Mouse (Mus musculus): Measurements from ENCODE around the gene Atp5h.

DNA sequence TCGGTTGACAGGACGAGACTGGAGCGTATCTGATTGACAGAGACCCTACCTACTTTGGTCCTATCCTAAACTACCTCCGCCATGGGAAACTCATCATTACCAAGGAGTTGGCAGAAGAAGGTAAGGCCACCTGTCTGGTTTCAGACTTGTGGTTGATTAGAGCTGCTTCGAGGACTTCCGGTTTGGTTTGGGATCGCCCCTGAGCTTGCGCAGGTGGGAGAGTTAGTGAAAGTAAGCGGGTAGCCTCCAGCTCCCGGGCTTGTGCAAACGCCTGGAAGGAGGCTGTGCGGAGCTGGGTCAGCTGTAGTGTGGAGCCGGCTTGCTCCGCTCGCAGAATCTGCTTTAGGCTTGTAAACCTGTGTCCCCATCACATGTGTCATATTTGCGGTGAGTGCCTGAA, 2.2 kb upstream of the Atp5h start:
- TF ChIP-seq HCFC1 (IDR thresholded peaks at IDR 0.05; ENCODE audit: borderline replicate concordance, insufficient read depth, low read length): no peak
- no peak for TF ChIP-seq ZNF384 (IDR thresholded peaks at IDR 0.05; ENCODE audit: low read depth, low read length)

All from ES-E14 (cell line).